In the genomic region with DNA sequence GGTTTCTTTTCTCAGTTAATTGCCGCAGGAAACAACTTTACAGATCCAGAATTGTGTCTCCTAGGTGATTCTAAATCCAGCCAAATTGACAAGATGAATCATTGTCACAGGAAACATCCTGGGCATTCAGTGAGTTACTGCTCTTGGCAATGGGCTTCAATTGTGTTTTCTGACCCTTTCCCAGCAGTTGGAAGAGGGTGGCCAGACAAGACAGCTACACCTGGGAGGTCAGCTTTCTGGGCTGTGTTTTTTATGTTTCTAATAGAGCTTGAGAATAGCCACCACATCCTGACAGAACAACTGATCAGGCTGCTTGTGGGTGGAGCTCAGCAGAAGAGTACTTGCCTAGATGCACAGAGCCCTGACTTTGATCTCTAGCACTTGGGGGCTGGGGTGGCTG, we compare ENCODE assay signal across 20 mouse cellular contexts.
DNase-seq lines count a peak whose midpoint lies in the region; ATAC-seq and TF ChIP-seq lines count a peak whose summit lies in the region.
"Had no signal": no experiment of that assay in that cellular context is flagged by ENCODE, and none has a peak within 500 bp of the region (broad histone marks: within the 10 kb centered on the region; RNA-seq: fewer than 3 reads in every experiment).

No protein-coding gene starts in this region.

- no peak overlapping the region for H3K4me3 ChIP-seq in kidney, embryonic 14.5 days (ENCODE audit: low read length)
- H3K4me3 ChIP-seq in kidney, postnatal 0 days (replicated peaks; ENCODE audit: low read depth, low read length): no peak overlapping the region
- H3K4me3 ChIP-seq in gastrocnemius, adult 2 months: no peak overlapping the region
- H3K4me3 ChIP-seq: embryonic facial prominence, embryonic 13.5 days; forebrain, embryonic 12.5 days; heart, embryonic 13.5 days had no signal

- H3K27ac ChIP-seq in kidney, embryonic 14.5 days (ENCODE audit: low read depth, low read length): no peak overlapping the region
- no peak overlapping the region for H3K27ac ChIP-seq in kidney, postnatal 0 days
- H3K27ac ChIP-seq in gastrocnemius, adult 2 months: no peak overlapping the region
- H3K27ac ChIP-seq: embryonic facial prominence, embryonic 13.5 days; forebrain, embryonic 12.5 days; heart, embryonic 13.5 days had no signal

- H3K27me3 ChIP-seq in kidney, embryonic 14.5 days (ENCODE audit: control insufficient read depth, insufficient read depth, low read length): no peaks in the 10 kb centered on the region
- no peaks in the 10 kb centered on the region for H3K27me3 ChIP-seq in kidney, postnatal 0 days (ENCODE audit: insufficient read depth, low read length)
- H3K27me3 ChIP-seq: embryonic facial prominence, embryonic 13.5 days; forebrain, embryonic 12.5 days; heart, embryonic 13.5 days; Patski had no signal

- H3K9me3 ChIP-seq in kidney, embryonic 14.5 days (ENCODE audit: control insufficient read depth, low read length): no peaks in the 10 kb centered on the region
- no peaks in the 10 kb centered on the region for H3K9me3 ChIP-seq in kidney, postnatal 0 days (replicated peaks; ENCODE audit: low read length)
- H3K9me3 ChIP-seq: embryonic facial prominence, embryonic 13.5 days; forebrain, embryonic 12.5 days; heart, embryonic 13.5 days had no signal

- WGBS in kidney, embryonic 14.5 days: 76% methylated on average over 1 of the region's 1 CpGs
- 85% methylated on average over 1 of the region's 1 CpGs for WGBS in kidney, postnatal 0 days

- ATAC-seq in kidney, embryonic 14.5 days (ENCODE audit: low FRiP score, low TSS enrichment): no peak
- no peak for ATAC-seq in kidney, postnatal 0 days (replicated peaks; ENCODE audit: low FRiP score, low read depth)
- ATAC-seq: activated CD4-positive, CD25-positive, alpha-beta regulatory T cell, adult 4 months; forebrain, embryonic 16.5 days; hindbrain, embryonic 16.5 days; inflammation-experienced regulatory T-cells, adult 6 months; Patski had no signal

- intact Hi-C loops in gastrocnemius, adult 2 months (cut with DNase I): no loop called here

- DNase-seq in adrenal gland, adult 8-10 months: peak; percentile 6
- DNase-seq in adrenal gland, postnatal 14 days: no peak
- DNase-seq in kidney, adult 8-10 months: peak; percentile 6 to 55
- peak; percentile 18 for DNase-seq in kidney, postnatal 0 days (ENCODE audit: low spot score)
- peak; percentile 11 to 68 for DNase-seq in kidney, postnatal 36 days
- DNase-seq in gastrocnemius, adult 2 months: no peak
- DNase-seq: cerebellum, adult 11 months; cerebellum, adult 8-10 months; cerebellum, postnatal 14 days; gastrocnemius, postnatal 14 days; heart, postnatal 36 days had no signal

- H3K36me3 ChIP-seq in kidney, embryonic 14.5 days (ENCODE audit: control insufficient read depth, insufficient read depth, low read length): no peaks in the 10 kb centered on the region
- H3K36me3 ChIP-seq in kidney, postnatal 0 days (ENCODE audit: insufficient read depth, low read length): no peaks in the 10 kb centered on the region
- H3K36me3 ChIP-seq: embryonic facial prominence, embryonic 13.5 days; forebrain, embryonic 12.5 days; heart, embryonic 13.5 days had no signal

- no peaks in the 10 kb centered on the region for H3K4me1 ChIP-seq in kidney, embryonic 14.5 days (ENCODE audit: control insufficient read depth, insufficient read depth, low read length)
- no peaks in the 10 kb centered on the region for H3K4me1 ChIP-seq in kidney, postnatal 0 days (replicated peaks; ENCODE audit: insufficient read depth, low read length)
- H3K4me1 ChIP-seq: embryonic facial prominence, embryonic 13.5 days; forebrain, embryonic 12.5 days; heart, embryonic 13.5 days had no signal

- H3K4me2 ChIP-seq in kidney, embryonic 14.5 days (replicated peaks; ENCODE audit: low read depth, low read length): no peak overlapping the region
- H3K4me2 ChIP-seq in kidney, postnatal 0 days (ENCODE audit: low read length): no peak overlapping the region
- H3K4me2 ChIP-seq: embryonic facial prominence, embryonic 13.5 days; forebrain, embryonic 12.5 days; heart, embryonic 13.5 days had no signal

- no peak overlapping the region for H3K9ac ChIP-seq in kidney, embryonic 14.5 days (ENCODE audit: low read depth, low read length)
- H3K9ac ChIP-seq in kidney, postnatal 0 days (ENCODE audit: low read depth, low read length): no peak overlapping the region
- H3K9ac ChIP-seq: embryonic facial prominence, embryonic 13.5 days; forebrain, embryonic 12.5 days; heart, embryonic 13.5 days had no signal

- no peak for TF ChIP-seq CTCF in kidney, postnatal 0 days (IDR thresholded peaks at IDR 0.05; ENCODE audit: low read depth)
- TF ChIP-seq CTCF in gastrocnemius, adult 2 months (IDR thresholded peaks at IDR 0.05): no peak

Comparison
In these comparisons a context has a peak if more than half of its experiments do, and no peak if none do; other contexts are left out.
1. DNase-seq: peak in adrenal gland, adult 8-10 months (single experiment), kidney, adult 8-10 months (2 of 2), kidney, postnatal 0 days (single experiment) and kidney, postnatal 36 days (2 of 2); none in adrenal gland, postnatal 14 days (single experiment) and gastrocnemius, adult 2 months (single experiment).